Mouse (Mus musculus) neutrophil, adult 65 days (primary cell): ENCODE measurements around the gene Myzap. TPM values are rescaled to one million over a fixed set of nuclear protein-coding genes. Genes with fewer than 3 reads are reported as not detected.

Experiments used
- total RNA-seq: library from RNA; stranded (reverse); gene quantifications from 2 replicates; pipeline ENCODE4 v1.2.4, GENCODE M21; 2023

The Myzap gene
- 0.23 and 0.35 TPM in 2 replicates for total RNA-seq

DNA sequence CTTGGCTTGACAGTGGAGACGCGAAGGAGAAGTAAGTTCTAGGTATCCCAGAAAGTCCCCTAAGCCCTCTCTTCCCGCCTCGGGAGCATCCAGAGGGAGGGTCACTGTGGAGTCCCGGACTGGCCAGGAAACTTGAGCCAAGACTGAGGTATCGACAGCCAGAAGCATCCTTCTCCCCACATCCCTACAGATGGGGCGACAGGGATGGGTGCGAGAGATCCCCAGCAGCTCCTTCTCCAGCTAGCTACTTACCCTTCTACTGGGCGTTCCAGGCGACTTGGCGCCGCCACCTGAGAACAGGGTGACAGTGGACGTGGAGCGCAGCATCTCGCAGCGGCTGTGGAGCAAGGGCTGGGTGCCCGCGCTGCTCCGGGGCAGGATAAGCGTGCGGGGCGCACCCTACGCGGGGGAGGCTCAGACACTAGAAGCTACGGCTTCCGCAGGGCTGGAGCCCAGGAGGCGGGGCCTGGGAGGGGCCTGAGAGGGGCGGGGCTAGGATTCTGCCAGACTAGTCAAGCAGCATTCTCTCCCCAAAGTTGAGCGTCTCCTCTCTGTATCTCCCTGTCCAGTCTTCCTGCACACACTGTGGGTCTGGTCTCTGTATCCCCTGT, at the start of gene Myzap:
TSS of gene Myzap (minus strand) at position 423 of the 611 bp plus-strand sequence.

DNA sequence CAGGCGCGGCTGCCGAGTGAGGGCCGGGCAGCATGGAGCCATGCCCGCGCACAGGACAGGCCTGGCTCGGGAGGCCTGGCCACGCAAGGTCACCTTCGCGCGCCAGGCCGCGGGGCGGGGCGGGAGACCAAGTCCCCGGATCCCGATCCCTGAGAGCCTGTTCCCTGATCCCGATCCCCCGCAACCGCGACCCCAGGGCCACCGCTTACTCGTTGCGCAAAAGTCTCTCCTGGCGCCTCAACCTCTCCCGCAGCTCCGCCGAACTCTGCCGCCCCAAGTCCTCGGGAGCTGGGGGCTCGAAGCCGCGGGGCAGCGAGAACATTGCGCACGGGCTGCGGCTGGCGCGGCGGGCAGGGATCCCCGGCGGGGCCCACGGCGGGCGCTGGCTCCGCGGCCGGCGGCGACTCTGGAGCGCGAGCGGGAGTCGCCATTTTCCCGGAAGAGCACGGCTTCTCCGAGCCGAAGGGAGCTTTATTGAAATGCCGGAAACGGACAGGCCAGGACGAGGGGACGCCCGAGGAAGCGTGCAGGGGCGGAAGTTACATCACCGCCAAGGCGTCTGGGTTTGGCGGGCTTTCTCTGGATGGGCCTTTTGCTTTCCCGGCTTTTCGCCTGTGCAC, 106.6 kb downstream of the Myzap start, which contains the start of gene Polr2m:
TSS of gene Polr2m (minus strand) at position 461 of the 620 bp plus-strand sequence.

Other genes with a start within 250 kb of the Myzap start
- 57.6 and 64.4 TPM in 2 replicates for gene Polr2m, start 106.4 kb downstream of the Myzap start, total RNA-seq
- 1.2 and 1.9 TPM in 2 replicates for gene Cgnl1, start 179.2 kb upstream of the Myzap start, total RNA-seq